Mouse (Mus musculus): ENCODE results near the gene Zfp688. TPM values are rescaled to one million over a fixed set of nuclear protein-coding genes. Genes with fewer than 3 reads are reported as not detected.

Gene Zfp688
- polyA plus RNA-seq, 1 experiment = 22.4 TPM

Other genes with a start within 250 kb of the Zfp688 start
- gene Cd2bp2, start 226.0 kb downstream of the Zfp688 start, polyA plus RNA-seq (2012; rRNA removed) = 29.3 and 32.5 TPM in 2 replicates
- gene Tbc1d10b, start 213.6 kb downstream of the Zfp688 start, polyA plus RNA-seq (2012; rRNA removed) = 28.2 and 33.0 TPM in 2 replicates
- gene Mylpf, start 213.2 kb downstream of the Zfp688 start, polyA plus RNA-seq (2012; rRNA removed) = 1.3 and 7.6 TPM in 2 replicates
- gene Zfp553, start 189.0 kb downstream of the Zfp688 start, polyA plus RNA-seq (2012; rRNA removed) = 13.4 and 14.2 TPM in 2 replicates
- 8.3 and 9.3 TPM in 2 replicates for gene Sept1, start 188.9 kb downstream of the Zfp688 start, polyA plus RNA-seq (2012; rRNA removed)
- 89.7 and 105 TPM in 2 replicates for gene Zfp771, start 177.8 kb downstream of the Zfp688 start, polyA plus RNA-seq (2012; rRNA removed)
- gene Dctpp1, start 161.4 kb downstream of the Zfp688 start, polyA plus RNA-seq (2012; rRNA removed) = 40.9 and 52.0 TPM in 2 replicates
- gene Sephs2, start 148.0 kb downstream of the Zfp688 start, polyA plus RNA-seq (2012; rRNA removed) = 21.3 and 22.8 TPM in 2 replicates
- gene Itgal, start 125.8 kb downstream of the Zfp688 start, polyA plus RNA-seq (2012; rRNA removed) = 3.0 and 3.4 TPM in 2 replicates
- gene Zfp768, start 76.5 kb downstream of the Zfp688 start, polyA plus RNA-seq (2012; rRNA removed) = 22.5 and 22.7 TPM in 2 replicates
- 8.7 and 9.4 TPM in 2 replicates for gene Zfp747, start 46.0 kb downstream of the Zfp688 start, polyA plus RNA-seq (2012; rRNA removed)
- gene 9130019O22Rik, start 34.9 kb downstream of the Zfp688 start, polyA plus RNA-seq (2012; rRNA removed) = 5.8 and 6.4 TPM in 2 replicates
- 11.9 and 12.0 TPM in 2 replicates for gene E430018J23Rik, start 28.4 kb downstream of the Zfp688 start, polyA plus RNA-seq (2012; rRNA removed)
- gene Zfp764, start 15.2 kb downstream of the Zfp688 start, polyA plus RNA-seq (2012; rRNA removed) = 5.6 and 5.9 TPM in 2 replicates
- 3.5 and 4.2 TPM in 2 replicates for gene Zfp689, start 27.1 kb upstream of the Zfp688 start, polyA plus RNA-seq (2012; rRNA removed)
- gene Prr14, start 37.5 kb upstream of the Zfp688 start, polyA plus RNA-seq (2012; rRNA removed) = 52.6 and 58.8 TPM in 2 replicates
- 15.3 and 27.5 TPM in 2 replicates for gene Fbrs, start 57.1 kb upstream of the Zfp688 start, polyA plus RNA-seq (2012; rRNA removed)
- 14.9 and 16.8 TPM in 2 replicates for gene Srcap, start 89.9 kb upstream of the Zfp688 start, polyA plus RNA-seq (2012; rRNA removed)
- 8.9 and 12.1 TPM in 2 replicates for gene Gm42715, start 97.5 kb upstream of the Zfp688 start, polyA plus RNA-seq (2012; rRNA removed)
- 0.18 TPM in 1 of 2 replicates, not detected in the other for gene Tmem265, start 139.3 kb upstream of the Zfp688 start, polyA plus RNA-seq (2012; rRNA removed)
- gene Phkg2, start 151.3 kb upstream of the Zfp688 start, polyA plus RNA-seq (2012; rRNA removed) = 65.7 and 72.1 TPM in 2 replicates
- gene Ccdc189, start 166.5 kb upstream of the Zfp688 start, polyA plus RNA-seq (2012; rRNA removed) = 16.9 and 18.8 TPM in 2 replicates
- 29.2 and 32.8 TPM in 2 replicates for gene Rnf40, start 166.7 kb upstream of the Zfp688 start, polyA plus RNA-seq (2012; rRNA removed)
- 14.6 and 18.1 TPM in 2 replicates for gene Zfp629, start 193.7 kb upstream of the Zfp688 start, polyA plus RNA-seq (2012; rRNA removed)

Data from gonadal fat pad, adult 2 months (tissue).